Mouse (Mus musculus) hindbrain, embryonic 12.5 days (tissue): ENCODE results near the gene Lin7a. TPM values are rescaled to one million over a fixed set of nuclear protein-coding genes. Genes with fewer than 3 reads are reported as not detected.

Source experiments
- ATAC-seq: fragments of 200-750 bp; cut with Nextera tagmentation; 2 replicates; pipeline ENCODE4 v1.8.0; 2017; ENCODE audit warnings: moderate TSS enrichment; ENCODE audit not compliant: low FRiP score
- H3K27ac ChIP-seq: fragments of 300-500 bp; sonication (generic); 2 replicates; pipeline ENCODE4 v1.5.1; 2016; ENCODE audit warnings: mild to moderate bottlenecking
- H3K27me3 ChIP-seq: fragments of 300-500 bp; sonication (generic); 2 replicates; pipeline ENCODE4 v1.6.1; 2016; ENCODE audit warnings: mild to moderate bottlenecking
- H3K36me3 ChIP-seq: fragments of 300-500 bp; sonication (generic); 2 replicates; pipeline ENCODE4 v1.6.1; 2016; ENCODE audit warnings: mild to moderate bottlenecking
- H3K4me1 ChIP-seq: fragments of 300-500 bp; sonication (generic); 2 replicates; pipeline ENCODE4 v1.6.1; 2016
- H3K4me2 ChIP-seq: fragments of 300-500 bp; sonication (generic); replicated peaks from 2 replicates; pipeline ENCODE4 v1.6.1; 2016; ENCODE audit warnings: mild to moderate bottlenecking
- H3K4me3 ChIP-seq: fragments of 300-500 bp; sonication (generic); 2 replicates; pipeline ENCODE4 v1.5.1; 2016; ENCODE audit warnings: mild to moderate bottlenecking
- H3K9ac ChIP-seq: fragments of 300-500 bp; sonication (generic); 2 replicates; pipeline ENCODE4 v1.6.1; 2016; ENCODE audit warnings: mild to moderate bottlenecking, moderate library complexity
- H3K9me3 ChIP-seq: fragments of 300-500 bp; sonication (generic); replicated peaks from 2 replicates; pipeline ENCODE4 v1.6.1; 2016; ENCODE audit warnings: mild to moderate bottlenecking
- WGBS: fragments of 180-500 bp; shearing (Covaris S2); methylation state at CpG from one replicate; pipeline ENCODE4 v1.1.7; 2016; 5-methylcytosine and 5-hydroxymethylcytosine counted together
- polyA plus RNA-seq: library from polyadenylated mRNA; unstranded; fragments of >200 nt; fragmentation: Nextera tagmentation; extraction: Ambion mirVana; gene quantifications from 2 replicates; pipeline ENCODE4 v1.2.1, GENCODE M21; 2016

Gene Lin7a
- polyA plus RNA-seq, 1 experiment from 2014 or later = 25.2 TPM

DNA sequence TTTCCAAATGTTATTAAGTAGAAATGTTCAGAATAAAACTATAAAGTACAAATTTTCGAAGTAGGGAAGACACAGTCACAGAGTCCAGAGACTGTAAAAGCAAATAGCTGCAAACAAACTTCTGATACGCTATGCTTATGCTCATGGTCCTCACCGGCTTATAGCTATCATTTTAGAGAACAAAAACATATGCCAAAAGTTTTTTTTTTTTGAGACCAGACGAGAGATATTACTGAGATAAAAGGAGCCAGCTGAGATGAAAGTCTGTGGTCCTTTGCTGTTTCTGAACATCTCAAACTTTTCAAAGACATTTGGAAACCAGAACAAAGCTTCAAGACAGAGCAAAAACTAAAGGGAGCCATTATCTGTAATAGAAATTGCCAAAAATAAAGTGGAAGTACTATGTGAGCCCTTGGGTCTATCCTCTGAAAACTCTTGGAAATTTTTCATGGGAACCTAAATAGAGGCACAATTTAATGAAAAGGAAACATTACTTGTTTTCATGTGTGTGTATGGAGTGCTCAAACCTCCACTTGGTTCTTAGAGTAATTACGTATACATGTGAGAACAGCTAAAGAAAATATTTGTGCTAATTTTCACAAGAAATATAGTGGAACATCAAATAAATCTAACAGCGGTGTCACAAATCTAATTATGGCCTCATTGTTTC is 24.4 kb upstream of the Lin7a start:
- Histone ChIP-seq H3K9me3 (no peaks in the 10 kb centered on the region), H3K27me3 (no peaks in the 10 kb centered on the region), H3K9ac (no peak overlapping the region), H3K4me1 (no peaks in the 10 kb centered on the region), H3K4me3 (no peak overlapping the region), H3K36me3 (no peaks in the 10 kb centered on the region), H3K27ac (no peak overlapping the region), H3K4me2 (no peak overlapping the region)
- 87% methylated on average over 6 of the region's 6 CpGs for WGBS
- no peak for ATAC-seq

DNA sequence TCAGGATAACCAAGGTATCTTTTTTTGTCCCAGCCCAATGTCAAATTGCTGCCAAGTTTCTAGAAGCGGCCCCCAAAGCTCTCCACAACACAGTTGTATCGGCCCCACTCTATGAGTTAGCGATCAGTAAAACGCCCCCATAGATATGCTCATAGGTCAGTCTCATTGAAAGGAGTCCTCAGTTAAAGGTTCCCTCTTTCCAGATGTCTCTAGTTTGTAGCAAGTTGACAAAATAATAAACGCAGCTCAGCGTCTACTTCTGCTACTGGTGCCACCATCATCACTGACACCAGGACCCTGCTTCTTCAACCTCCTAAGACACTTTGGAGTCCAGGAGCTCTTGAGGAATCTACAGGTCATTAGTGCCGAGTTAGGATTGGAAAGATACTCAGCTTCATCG is 23.0 kb upstream of the Lin7a start:
- Histone ChIP-seq H3K4me1 (no peaks in the 10 kb centered on the region), H3K27me3 (no peaks in the 10 kb centered on the region), H3K4me3 (no peak overlapping the region), H3K27ac (no peak overlapping the region), H3K9ac (no peak overlapping the region), H3K4me2 (no peak overlapping the region), H3K36me3 (no peaks in the 10 kb centered on the region), H3K9me3 (no peaks in the 10 kb centered on the region)
- ATAC-seq = no peak
- WGBS = 90% methylated on average over 8 of the region's 8 CpGs

DNA sequence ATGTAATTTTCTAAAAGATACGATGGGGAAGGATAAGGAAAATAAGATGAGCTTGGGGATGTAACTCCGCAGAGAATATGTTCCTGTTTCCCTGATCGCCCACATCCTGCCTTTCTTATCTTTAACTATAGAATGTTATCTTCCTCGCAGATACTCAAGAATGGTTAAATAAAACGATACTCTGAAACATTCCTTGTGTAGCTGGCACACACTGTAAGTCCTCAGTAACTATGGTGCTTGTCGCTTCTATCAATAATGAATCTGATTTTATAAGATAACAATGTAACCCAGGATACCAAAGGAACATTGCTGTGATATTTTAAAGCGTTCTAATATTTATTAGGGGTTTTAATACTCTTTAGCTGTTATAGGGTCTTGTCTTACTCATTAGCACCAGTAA is 22.4 kb upstream of the Lin7a start:
- Histone ChIP-seq H3K36me3 (no peaks in the 10 kb centered on the region), H3K9me3 (no peaks in the 10 kb centered on the region), H3K4me1 (no peaks in the 10 kb centered on the region), H3K27ac (no peak overlapping the region), H3K9ac (no peak overlapping the region), H3K4me2 (no peak overlapping the region), H3K4me3 (no peak overlapping the region), H3K27me3 (no peaks in the 10 kb centered on the region)
- no peak for ATAC-seq
- 93% methylated on average over 7 of the region's 7 CpGs for WGBS

DNA sequence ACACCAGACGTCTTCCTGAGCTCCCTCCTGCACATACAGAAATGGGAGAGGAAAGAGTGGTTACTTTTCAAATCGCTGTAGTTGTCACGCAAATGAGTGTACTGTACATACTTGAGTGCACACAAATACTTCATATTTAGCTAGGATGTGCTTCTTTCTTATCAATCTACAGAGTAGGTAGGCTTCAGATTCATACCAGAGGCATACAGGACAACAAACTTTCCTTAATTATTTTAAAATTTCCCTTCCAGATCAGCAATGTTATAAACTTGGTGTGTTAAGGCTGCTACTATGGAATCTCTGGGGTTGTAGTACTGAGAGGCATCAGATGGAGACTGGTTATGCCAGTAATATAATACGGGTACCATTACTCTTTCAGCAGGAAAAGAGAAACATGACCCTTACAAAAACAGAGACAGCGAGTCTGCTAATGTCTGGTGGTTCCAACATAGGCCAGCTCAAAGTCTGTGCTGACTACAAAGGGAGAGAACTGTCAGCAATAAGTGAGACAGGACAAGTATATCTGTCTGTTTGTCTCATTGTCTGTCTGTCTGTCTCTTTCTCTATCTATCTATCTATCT is 21.8 kb upstream of the Lin7a start:
- H3K4me3 ChIP-seq = no peak overlapping the region
- WGBS = 66% methylated on average over 5 of the region's 5 CpGs
- H3K36me3 ChIP-seq = no peaks in the 10 kb centered on the region
- no peaks in the 10 kb centered on the region for H3K4me1 ChIP-seq
- H3K9me3 ChIP-seq = no peaks in the 10 kb centered on the region
- H3K27ac ChIP-seq = no peak overlapping the region
- H3K27me3 ChIP-seq = no peaks in the 10 kb centered on the region
- ATAC-seq = no peak
- no peak overlapping the region for H3K4me2 ChIP-seq
- H3K9ac ChIP-seq = no peak overlapping the region

DNA sequence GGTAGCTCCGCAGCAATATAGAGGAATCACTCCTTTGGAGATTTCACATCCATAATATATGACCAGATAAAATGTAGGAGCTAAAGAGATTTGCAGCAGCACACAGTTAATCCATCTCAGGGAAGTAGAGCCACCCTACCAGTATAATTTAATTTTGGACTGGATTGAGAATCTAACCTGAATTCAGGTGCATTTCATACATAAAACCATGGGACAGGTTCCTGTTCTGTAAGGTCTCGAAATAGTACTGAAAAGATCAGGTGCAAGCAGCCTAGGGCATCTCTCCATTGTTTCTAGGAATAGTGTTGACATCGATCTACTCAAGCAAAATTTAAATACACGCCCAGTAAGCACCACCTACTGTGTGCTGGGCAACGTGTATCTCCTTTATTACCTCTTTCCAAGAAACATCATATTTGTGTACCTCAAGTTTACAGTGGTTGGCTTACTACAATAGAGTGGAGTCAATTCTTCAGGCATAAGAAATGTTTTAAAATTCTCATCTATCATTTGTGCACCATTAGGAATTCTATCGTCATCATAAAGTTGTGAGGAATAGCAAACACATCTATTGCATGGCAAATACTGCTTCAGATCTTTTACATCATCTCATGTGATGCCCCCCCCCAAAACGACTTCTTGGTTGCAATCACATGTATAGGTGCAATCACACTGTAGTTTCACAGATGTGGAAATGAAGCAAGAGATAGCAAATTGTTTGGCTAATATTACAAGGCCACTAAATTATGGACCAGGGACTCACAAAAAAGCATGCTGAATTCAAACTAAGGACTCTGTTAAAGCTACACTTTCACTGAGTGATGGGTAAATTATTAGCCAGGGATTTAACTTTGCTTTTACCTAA is 20.9 kb upstream of the Lin7a start:
- Histone ChIP-seq H3K4me2 (no peak overlapping the region), H3K4me1 (no peaks in the 10 kb centered on the region), H3K4me3 (no peak overlapping the region), H3K9me3 (no peaks in the 10 kb centered on the region), H3K27ac (no peak overlapping the region), H3K9ac (no peak overlapping the region), H3K27me3 (no peaks in the 10 kb centered on the region), H3K36me3 (no peaks in the 10 kb centered on the region)
- ATAC-seq = no peak
- 84% methylated on average over 7 of the region's 7 CpGs for WGBS

DNA sequence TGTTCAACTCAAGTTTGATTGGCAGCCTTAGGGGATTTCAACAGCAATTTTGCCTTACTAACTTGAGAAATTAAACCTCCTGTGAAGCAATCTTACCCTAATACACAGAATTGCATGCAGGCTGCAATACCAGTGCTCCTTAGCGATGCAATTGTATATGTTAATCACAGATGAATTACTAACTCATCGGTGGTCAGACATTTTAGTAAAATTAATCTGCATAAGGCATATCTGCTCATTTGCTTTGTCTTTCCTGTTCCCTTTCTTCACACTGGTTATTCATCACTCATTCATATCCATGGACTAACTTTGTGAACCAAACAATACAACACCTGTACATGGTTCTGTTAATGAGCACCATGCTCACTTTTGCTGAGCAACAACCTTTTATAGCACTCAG is 20.2 kb upstream of the Lin7a start:
- no peak overlapping the region for H3K4me3 ChIP-seq
- no peak for ATAC-seq
- no peak overlapping the region for H3K4me2 ChIP-seq
- H3K36me3 ChIP-seq = no peaks in the 10 kb centered on the region
- no peak overlapping the region for H3K9ac ChIP-seq
- H3K4me1 ChIP-seq = no peaks in the 10 kb centered on the region
- WGBS = 82% methylated on average over 2 of the region's 2 CpGs
- H3K27me3 ChIP-seq = no peaks in the 10 kb centered on the region
- H3K27ac ChIP-seq = no peak overlapping the region
- no peaks in the 10 kb centered on the region for H3K9me3 ChIP-seq

DNA sequence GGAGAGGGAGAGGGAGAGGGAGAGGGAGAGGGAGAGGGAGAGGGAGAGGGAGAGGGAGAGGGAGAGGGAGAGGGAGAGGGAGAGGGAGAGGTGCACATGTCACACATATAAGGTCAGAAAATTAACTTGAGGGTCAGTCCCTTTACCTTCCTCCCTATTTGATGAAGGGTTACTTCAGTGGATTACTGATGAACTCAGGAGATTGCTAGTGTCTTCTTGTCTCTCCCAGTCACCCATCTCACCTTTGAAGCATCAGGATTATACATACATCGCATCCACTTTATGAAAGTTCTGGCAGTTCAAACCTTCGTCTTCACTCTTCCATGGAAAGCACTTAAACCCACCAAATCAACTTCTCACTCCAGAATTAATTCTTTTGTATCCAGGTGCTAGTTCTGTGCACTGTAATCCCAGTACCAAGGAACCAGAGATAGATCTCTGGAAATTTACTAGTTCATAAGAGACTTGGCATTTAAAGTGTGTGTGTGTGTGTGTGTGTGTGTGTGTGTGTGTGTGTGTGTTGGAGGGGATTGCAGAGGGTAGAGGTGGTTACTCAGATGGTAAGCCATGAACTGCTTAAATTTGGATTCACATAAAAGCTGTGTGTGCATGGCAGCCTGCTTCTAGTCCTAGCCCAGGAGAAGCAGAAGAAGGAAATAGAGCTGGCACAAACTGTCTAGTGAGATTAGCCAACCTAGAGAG is 19.5 kb upstream of the Lin7a start:
- ATAC-seq = no peak
- no peaks in the 10 kb centered on the region for H3K27me3 ChIP-seq
- no peaks in the 10 kb centered on the region for H3K36me3 ChIP-seq
- H3K9me3 ChIP-seq = no peaks in the 10 kb centered on the region
- H3K4me1 ChIP-seq = no peaks in the 10 kb centered on the region
- WGBS = 87% methylated on average over 2 of the region's 2 CpGs
- no peak overlapping the region for H3K4me3 ChIP-seq
- H3K4me2 ChIP-seq = no peak overlapping the region
- no peak overlapping the region for H3K9ac ChIP-seq
- no peak overlapping the region for H3K27ac ChIP-seq

DNA sequence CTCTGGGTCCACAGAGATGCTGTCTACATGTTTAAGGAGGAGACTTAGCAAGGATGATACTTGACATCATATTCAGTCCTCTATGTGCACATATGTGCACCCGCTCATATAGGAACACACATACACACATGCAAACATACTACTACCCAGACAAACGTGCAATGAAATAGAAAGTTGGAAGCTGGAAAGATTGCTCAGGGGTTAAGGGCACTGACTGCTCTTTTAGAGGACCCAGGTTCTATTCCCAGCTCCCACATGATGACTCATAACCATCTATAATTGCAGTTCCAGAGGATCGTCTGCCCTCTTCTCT is 19.0 kb upstream of the Lin7a start:
- WGBS = 93% methylated on average over 3 of the region's 3 CpGs

DNA sequence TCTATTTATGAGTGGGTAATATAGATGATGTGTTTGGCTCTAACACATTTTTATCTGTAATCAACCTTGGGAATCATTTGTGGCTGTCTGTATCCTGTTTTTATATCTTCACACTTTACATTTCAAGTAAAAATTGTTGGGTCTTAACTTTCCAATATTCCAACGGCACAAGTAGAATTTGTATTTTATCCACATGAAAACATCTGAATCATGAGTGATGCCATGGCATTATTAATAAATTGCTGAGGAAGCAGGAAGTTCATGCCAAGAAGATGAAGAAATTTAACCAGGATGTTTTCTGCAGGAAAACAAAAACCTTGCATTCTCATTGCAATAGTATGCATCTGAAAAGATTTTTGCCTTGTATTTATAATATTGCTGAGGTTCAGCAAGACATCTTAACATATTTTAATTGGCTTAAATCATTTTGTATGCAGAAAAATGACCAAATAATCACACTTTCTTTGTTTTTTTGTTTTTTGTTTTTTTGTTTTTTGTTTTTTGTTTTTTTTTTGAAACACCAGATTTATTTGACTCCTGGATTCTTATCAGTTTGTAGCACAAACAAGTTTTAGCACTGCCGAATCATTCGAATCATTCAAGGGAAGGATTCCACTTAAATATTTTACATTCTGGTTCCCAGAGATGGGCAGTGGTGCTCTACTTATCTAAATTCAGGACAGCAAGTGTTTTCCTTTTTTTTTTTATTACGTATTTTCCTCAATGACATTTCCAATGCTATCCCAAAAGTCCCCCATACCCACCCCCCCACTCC is 18.1 kb upstream of the Lin7a start:
- Histone ChIP-seq H3K27me3 (no peaks in the 10 kb centered on the region), H3K36me3 (no peaks in the 10 kb centered on the region), H3K4me3 (no peak overlapping the region), H3K27ac (no peak overlapping the region), H3K4me1 (no peaks in the 10 kb centered on the region), H3K9me3 (no peaks in the 10 kb centered on the region), H3K4me2 (no peak overlapping the region), H3K9ac (no peak overlapping the region)
- 90% methylated on average over 4 of the region's 4 CpGs for WGBS
- no peak for ATAC-seq

More for the DNA sequence above, 19.0 kb upstream of the Lin7a start:
- no peaks in the 10 kb centered on the region for H3K4me1 ChIP-seq
- H3K9me3 ChIP-seq = no peaks in the 10 kb centered on the region
- no peaks in the 10 kb centered on the region for H3K27me3 ChIP-seq
- no peak overlapping the region for H3K27ac ChIP-seq
- ATAC-seq = no peak
- H3K36me3 ChIP-seq = no peaks in the 10 kb centered on the region
- no peak overlapping the region for H3K4me2 ChIP-seq
- no peak overlapping the region for H3K4me3 ChIP-seq
- no peak overlapping the region for H3K9ac ChIP-seq

DNA sequence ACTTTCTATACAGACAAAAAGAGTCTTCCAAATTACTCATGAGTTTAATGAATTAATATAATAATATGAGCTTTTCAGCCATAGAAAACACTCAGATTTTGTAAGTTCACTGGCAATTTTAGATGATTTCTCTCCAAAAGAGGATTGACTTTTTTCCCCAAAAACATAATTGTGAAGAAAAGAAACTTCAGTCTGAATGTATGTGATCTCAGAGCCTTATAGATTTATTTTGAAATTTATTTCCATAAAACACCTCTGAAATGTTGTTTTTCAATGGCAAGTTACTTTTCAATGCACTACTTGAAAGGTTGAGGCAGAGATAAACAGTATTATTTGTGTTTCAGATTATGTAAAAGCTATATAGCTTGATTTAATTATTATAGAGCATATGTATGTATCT is 16.8 kb upstream of the Lin7a start:
- Histone ChIP-seq H3K9ac (no peak overlapping the region), H3K4me2 (no peak overlapping the region), H3K36me3 (no peaks in the 10 kb centered on the region), H3K4me1 (no peaks in the 10 kb centered on the region), H3K9me3 (no peaks in the 10 kb centered on the region), H3K4me3 (no peak overlapping the region), H3K27me3 (no peaks in the 10 kb centered on the region), H3K27ac (no peak overlapping the region)
- no peak for ATAC-seq

DNA sequence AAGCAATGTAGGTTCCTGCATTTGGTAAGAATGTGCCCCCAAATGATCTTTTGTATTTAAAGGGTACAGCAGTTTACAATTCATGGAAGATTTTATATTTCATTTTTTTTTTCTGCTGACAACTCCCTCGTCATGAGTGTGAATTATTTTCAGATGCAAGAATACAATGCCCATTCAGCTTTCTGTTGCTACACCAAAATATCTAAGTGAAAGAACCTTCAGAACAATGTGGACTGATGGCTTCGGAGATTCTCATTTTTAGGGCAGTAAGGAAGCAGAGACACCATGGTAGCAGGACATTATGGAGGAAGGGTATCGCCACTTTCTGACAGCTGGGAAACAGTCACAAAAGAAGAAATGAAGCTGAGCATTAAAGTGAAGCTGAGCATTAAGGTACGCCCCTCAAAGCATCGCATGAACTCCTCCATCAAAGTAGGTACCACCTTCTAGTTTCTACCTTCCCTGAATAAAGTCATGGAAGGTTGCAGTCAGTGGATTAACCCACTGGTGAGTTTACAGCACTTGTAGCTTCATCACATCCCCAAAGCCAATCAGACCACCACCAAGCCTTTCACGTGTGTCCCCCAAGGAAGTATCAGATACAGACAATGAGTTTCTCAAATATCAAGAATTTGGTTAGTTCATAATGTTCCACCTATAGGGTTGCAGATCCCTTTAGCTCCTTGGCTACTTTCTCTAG is 16.0 kb upstream of the Lin7a start:
- H3K4me3 ChIP-seq = no peak overlapping the region
- H3K4me1 ChIP-seq = no peaks in the 10 kb centered on the region
- no peak overlapping the region for H3K4me2 ChIP-seq
- no peak overlapping the region for H3K27ac ChIP-seq
- no peak overlapping the region for H3K9ac ChIP-seq
- no peak for ATAC-seq
- no peaks in the 10 kb centered on the region for H3K9me3 ChIP-seq
- H3K27me3 ChIP-seq = no peaks in the 10 kb centered on the region
- WGBS = 88% methylated on average over 6 of the region's 6 CpGs
- no peaks in the 10 kb centered on the region for H3K36me3 ChIP-seq
